Mouse (Mus musculus) layer of hippocampus, postnatal 25 days (tissue): ENCODE results near the gene Zfp365. TPM values are rescaled to one million over a fixed set of nuclear protein-coding genes. Genes with fewer than 3 reads are reported as not detected.
A peak's percentile ranks its signal among the peaks of the same experiment; 100 is the strongest.

Experiments used
- DNase-seq, 2 experiments: peaks; one replicate each; pipeline ENCODE4 v3.0.0; 2022; ENCODE audit warnings: mixed read lengths in 2 of 2, low spot score in 1 of 2; ENCODE audit errors: extremely low spot score in 1 of 2
- total RNA-seq, 2 experiments: library from RNA; stranded (reverse); gene quantifications; 2 replicates each; pipeline ENCODE4 v1.2.3; 2021

Zfp365 gene
- 100 to 1,000 TPM; 243 to 244 TPM for total RNA-seq

- DNase-seq = peak; percentile 59 to 63
Observed at GRCm38 (mm10) chr10:67912337-67912776, at the start of gene Zfp365. Gene Zfp365 (minus strand): TSS chr10:67912662.

GRCm38 (mm10) chr10:67959982-67960381 lies 47.5 kb upstream of the Zfp365 start:
- no peak for DNase-seq

- DNase-seq = no peak
Observed at GRCm38 (mm10) chr10:67955982-67956381, 43.5 kb upstream of the Zfp365 start.

GRCm38 (mm10) chr10:67951690-67952089 lies 39.2 kb upstream of the Zfp365 start:
- DNase-seq = no peak

GRCm38 (mm10) chr10:67950059-67950748 lies 37.7 kb upstream of the Zfp365 start:
- no peak for DNase-seq

- no peak for DNase-seq
Observed at GRCm38 (mm10) chr10:67943513-67943912, 31.1 kb upstream of the Zfp365 start.

- no peak for DNase-seq
Observed at GRCm38 (mm10) chr10:67939546-67939945, 27.1 kb upstream of the Zfp365 start.

- DNase-seq = no peak
Observed at GRCm38 (mm10) chr10:67937775-67938174, 25.3 kb upstream of the Zfp365 start.

GRCm38 (mm10) chr10:67936944-67937343 lies 24.5 kb upstream of the Zfp365 start:
- no peak for DNase-seq

GRCm38 (mm10) chr10:67932780-67933179 lies 20.3 kb upstream of the Zfp365 start:
- DNase-seq = no peak

GRCm38 (mm10) chr10:67931328-67931727 lies 18.9 kb upstream of the Zfp365 start:
- DNase-seq = no peak

GRCm38 (mm10) chr10:67928584-67928983 lies 16.1 kb upstream of the Zfp365 start:
- DNase-seq = no peak

GRCm38 (mm10) chr10:67927718-67928455 lies 15.4 kb upstream of the Zfp365 start:
- DNase-seq = no peak

- DNase-seq = no peak
Observed at GRCm38 (mm10) chr10:67924030-67924429, 11.6 kb upstream of the Zfp365 start.

- no peak for DNase-seq
Observed at GRCm38 (mm10) chr10:67921777-67922176, 9.3 kb upstream of the Zfp365 start.

GRCm38 (mm10) chr10:67919706-67920105 lies 7.2 kb upstream of the Zfp365 start:
- DNase-seq = no peak

GRCm38 (mm10) chr10:67918194-67918899 lies 5.9 kb upstream of the Zfp365 start:
- DNase-seq = no peak

- no peak for DNase-seq
Observed at GRCm38 (mm10) chr10:67917356-67917755, 4.9 kb upstream of the Zfp365 start.

- no peak for DNase-seq
Observed at GRCm38 (mm10) chr10:67911447-67912336, 770 bp downstream of the Zfp365 start.

- no peak for DNase-seq
Observed at GRCm38 (mm10) chr10:67907931-67908330, 4.5 kb downstream of the Zfp365 start.
